Mouse (Mus musculus) ES-E14 (cell line): ENCODE measurements around the gene Psors1c2.

Experiments
- CHD2 ChIP-seq: IDR thresholded peaks from 2 replicates; pipeline ENCODE4 v1.6.1; 2014; ENCODE audit warnings: mild to moderate bottlenecking, low read depth, low read length, inconsistent platforms
- HCFC1 ChIP-seq: IDR thresholded peaks from 2 replicates; pipeline ENCODE4 v1.6.1; 2012; ENCODE audit warnings: low read length, inconsistent platforms, borderline replicate concordance; ENCODE audit not compliant: insufficient read depth
- MAFK ChIP-seq: IDR thresholded peaks from 2 replicates; pipeline ENCODE4 v1.6.1; 2014; ENCODE audit warnings: mild to moderate bottlenecking, low read depth, low read length, inconsistent platforms; ENCODE audit not compliant: insufficient read depth
- ZC3H11A ChIP-seq: IDR thresholded peaks from 2 replicates; pipeline ENCODE4 v1.6.1; 2012; ENCODE audit warnings: low read depth, mild to moderate bottlenecking, inconsistent platforms, low read length, borderline replicate concordance

DNA sequence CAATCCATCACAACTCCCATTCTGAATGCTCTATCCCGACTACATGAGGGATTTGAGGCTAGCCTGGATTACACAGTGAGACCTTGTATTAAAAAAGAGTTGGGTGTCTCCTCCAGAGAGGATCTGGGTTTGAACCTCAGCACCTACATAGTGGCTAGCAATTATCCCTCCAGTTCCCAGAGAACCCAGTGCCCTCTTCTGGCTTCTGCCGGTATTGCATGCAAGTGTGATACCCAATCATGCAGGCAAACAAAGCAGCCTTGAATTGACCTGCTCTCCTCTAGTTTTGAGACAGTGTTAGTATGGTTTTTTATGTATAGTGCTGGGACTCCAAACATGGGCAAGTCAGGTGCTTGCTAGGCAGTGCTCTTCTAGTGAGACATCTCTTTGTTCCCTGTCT lies 19.1 kb upstream of the Psors1c2 start:
- peak; percentile 55; the same call in 1 of the 2 replicates for TF ChIP-seq ZC3H11A
- TF ChIP-seq MAFK, result no peak
- peak; percentile 40; the same call in 1 of the 2 replicates for TF ChIP-seq CHD2
- no peak for TF ChIP-seq HCFC1
